Mouse (Mus musculus): ENCODE results near the gene Gm17490. TPM values are rescaled to one million over a fixed set of nuclear protein-coding genes. Genes with fewer than 3 reads are reported as not detected.

Gm17490 gene
- polyA plus RNA-seq, 1 experiment from 2014 or later: not detected

DNA sequence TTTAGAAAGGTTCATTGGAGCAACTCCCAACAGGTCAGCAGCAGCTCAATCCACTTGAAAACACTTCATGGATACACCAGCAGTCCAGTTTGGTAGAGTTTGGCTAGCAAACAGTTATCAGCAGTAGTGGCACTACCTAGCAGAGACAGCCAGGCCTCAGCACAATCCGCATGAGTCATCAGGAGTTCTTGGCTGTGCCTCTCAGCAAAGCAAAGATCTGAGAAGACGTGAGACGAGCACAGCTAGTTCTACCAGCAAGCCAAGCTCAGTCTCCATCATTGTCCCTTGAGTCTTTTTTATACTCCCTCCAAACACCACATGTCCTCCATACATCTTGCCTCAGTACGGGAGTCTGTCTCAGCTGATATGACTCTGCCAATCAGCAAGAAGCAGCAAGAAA lies 46.7 kb downstream of the Gm17490 start:
- H3K9me3 ChIP-seq (ENCODE audit: control insufficient read depth, low read length): no peaks in the 10 kb centered on the region
- no peaks in the 10 kb centered on the region for H3K4me1 ChIP-seq (ENCODE audit: control insufficient read depth, insufficient read depth, low read length)
- WGBS: 94% methylated on average over 4 of the region's 4 CpGs
- no peak overlapping the region for H3K9ac ChIP-seq (replicated peaks; ENCODE audit: low read length)
- peaks cover 8% of the 10 kb centered on the region; the same call in 1 of the 2 replicates for H3K36me3 ChIP-seq (ENCODE audit: control insufficient read depth, insufficient read depth, low read length)
- H3K27ac ChIP-seq (replicated peaks; ENCODE audit: low read depth, low read length): no peak overlapping the region
- H3K4me2 ChIP-seq (ENCODE audit: low read length): no peak overlapping the region
- no peaks in the 10 kb centered on the region for H3K27me3 ChIP-seq (ENCODE audit: control insufficient read depth, insufficient read depth, low read length)
- ATAC-seq (ENCODE audit: low FRiP score, low TSS enrichment) (no peak), DNase-seq (no peak)
- no peak overlapping the region for H3K4me3 ChIP-seq (replicated peaks; ENCODE audit: low read depth, low read length)

DNA sequence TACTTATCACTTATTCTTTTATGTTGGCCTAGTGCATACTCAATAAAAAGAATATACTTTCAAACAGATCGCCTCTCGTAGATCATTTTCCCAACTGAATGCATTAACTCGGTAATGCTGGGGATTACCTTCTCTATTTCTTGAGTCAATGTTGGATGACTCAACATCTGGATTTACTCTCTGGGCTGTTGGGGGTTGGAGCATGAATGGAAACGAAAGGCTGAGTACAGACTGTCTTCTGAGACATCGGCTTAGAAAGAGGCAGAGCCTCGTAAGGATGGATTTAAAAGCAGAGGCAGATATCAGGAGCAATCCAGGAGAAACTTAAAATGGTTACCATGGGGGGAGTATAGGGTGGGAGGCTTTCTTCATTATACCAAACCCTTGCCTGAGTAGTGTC lies 47.9 kb downstream of the Gm17490 start:
- Histone ChIP-seq H3K4me1 (ENCODE audit: control insufficient read depth, insufficient read depth, low read length) (no peaks in the 10 kb centered on the region), H3K9ac (replicated peaks; ENCODE audit: low read length) (no peak overlapping the region), H3K9me3 (ENCODE audit: control insufficient read depth, low read length) (no peaks in the 10 kb centered on the region), H3K36me3 (ENCODE audit: control insufficient read depth, insufficient read depth, low read length) (no peaks in the 10 kb centered on the region), H3K4me3 (replicated peaks; ENCODE audit: low read depth, low read length) (no peak overlapping the region), H3K27ac (replicated peaks; ENCODE audit: low read depth, low read length) (no peak overlapping the region), H3K27me3 (ENCODE audit: control insufficient read depth, insufficient read depth, low read length) (no peaks in the 10 kb centered on the region), H3K4me2 (ENCODE audit: low read length) (no peak overlapping the region)
- DNase-seq (no peak), ATAC-seq (ENCODE audit: low FRiP score, low TSS enrichment) (no peak)
- WGBS: 94% methylated on average over 6 of the region's 6 CpGs

Other genes starting within 250 kb of the Gm17490 start
- 28.7 and 31.4 TPM in 2 replicates for gene Pfkfb3, start 72.2 kb downstream of the Gm17490 start, polyA plus RNA-seq (2014; fragmentation: Nextera tagmentation; extraction: Ambion mirVana)
- gene Rbm17, start 22.1 kb downstream of the Gm17490 start, polyA plus RNA-seq (2014; fragmentation: Nextera tagmentation; extraction: Ambion mirVana): 118 and 125 TPM in 2 replicates
- gene Il2ra, start 16.5 kb upstream of the Gm17490 start, polyA plus RNA-seq (2014; fragmentation: Nextera tagmentation; extraction: Ambion mirVana): not detected in 2 replicates
- gene Il15ra, start 79.0 kb upstream of the Gm17490 start, polyA plus RNA-seq (2014; fragmentation: Nextera tagmentation; extraction: Ambion mirVana): 0.62 and 0.64 TPM in 2 replicates
- gene Fbh1, start 151.3 kb upstream of the Gm17490 start, polyA plus RNA-seq (2014; fragmentation: Nextera tagmentation; extraction: Ambion mirVana): 117 and 153 TPM in 2 replicates
- 31.7 and 41.4 TPM in 2 replicates for gene Ankrd16, start 151.6 kb upstream of the Gm17490 start, polyA plus RNA-seq (2014; fragmentation: Nextera tagmentation; extraction: Ambion mirVana)